ENCODE assay signal across 8 mouse cellular contexts in the genomic region with DNA sequence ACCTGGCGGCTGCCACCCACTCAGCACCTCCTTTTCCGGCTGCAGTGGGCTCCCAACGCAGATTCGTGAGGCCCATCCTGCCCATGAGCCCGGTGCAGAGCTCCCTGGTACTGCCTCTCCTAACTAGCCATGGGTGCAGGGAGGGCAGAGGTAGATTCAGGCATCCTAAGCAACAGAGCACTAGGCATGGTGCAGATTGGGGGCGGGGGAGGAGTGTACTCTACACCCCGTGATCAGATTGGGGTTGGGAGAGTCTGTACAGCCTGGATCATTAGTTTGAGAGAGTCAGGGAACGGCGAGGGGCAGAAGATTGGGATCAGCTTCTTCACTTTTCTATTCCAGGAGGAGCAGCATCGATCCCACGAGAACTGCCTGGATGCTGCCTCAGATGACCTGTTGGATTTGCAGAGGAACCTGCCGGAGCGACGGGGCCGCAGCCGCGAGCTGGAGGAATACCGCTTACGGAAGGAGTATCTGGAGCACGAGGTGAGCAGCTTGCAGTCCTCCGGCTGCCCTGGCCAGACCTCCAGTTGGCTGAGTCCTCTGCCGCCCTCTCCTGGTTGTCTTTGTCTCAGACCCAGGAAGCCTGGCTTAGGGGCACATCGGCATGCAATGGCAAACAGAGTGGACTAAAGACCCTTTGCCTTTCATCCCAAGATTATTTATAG. TPM values are rescaled to one million over a fixed set of nuclear protein-coding genes. Genes with fewer than 3 reads are reported as not detected.
DNase-seq lines count a peak whose midpoint lies in the region; ATAC-seq and TF ChIP-seq lines count a peak whose summit lies in the region.

No protein-coding gene starts in this region.

- in situ Hi-C loops in Patski (cut with MboI; ENCODE audit: low pct_unique_long_range_greater_than_20kb) = loop anchor here (5.0 kb wide), 3 partner anchors 108 to 347 kb away; no protein-coding TSS in a partner anchor

- ATAC-seq in Patski = no peak
- ATAC-seq in hindbrain, embryonic 13.5 days (ENCODE audit: low FRiP score) = peak; percentile 52
- peak; percentile 83 for ATAC-seq in megakaryocyte progenitor cell, adult 5-6 weeks (replicated peaks; ENCODE audit: poor library complexity)

- DNase-seq in Patski (ENCODE audit: low read depth, low spot score) = no peak
- peak; percentile 56 for DNase-seq in cerebellum, adult 8-10 months
- DNase-seq in forelimb bud, embryonic 11.5 days (ENCODE audit: low read depth, low spot score) = peak; percentile 75
- peak; percentile 41 for DNase-seq in layer of hippocampus, postnatal 36 days
- DNase-seq in right cerebral cortex, adult 18-20 months = peak; percentile 46
- DNase-seq in urinary bladder, postnatal 25 days (ENCODE audit: low spot score) = peak; percentile 70

- WGBS in hindbrain, embryonic 13.5 days = 14% methylated on average over 23 of the region's 23 CpGs

- no peak overlapping the region for H3K27ac ChIP-seq in hindbrain, embryonic 13.5 days

- no peaks in the 10 kb centered on the region for H3K36me3 ChIP-seq in hindbrain, embryonic 13.5 days

- POLR2A ChIA-PET in Patski (lab: Charles Lee) = interaction anchor here (0.5 to 1.2 kb wide), 2 partner anchors 109 to 163 kb away, joined by 3 read pairs; no protein-coding TSS in a partner anchor

- H3K4me2 ChIP-seq in hindbrain, embryonic 13.5 days = peak overlapping the region; percentile 52

- TF ChIP-seq CTCF in Patski (IDR thresholded peaks at IDR 0.05) = peak; percentile 88

- H3K9me3 ChIP-seq in hindbrain, embryonic 13.5 days = no peaks in the 10 kb centered on the region

- H3K4me3 ChIP-seq in hindbrain, embryonic 13.5 days = peak overlapping the region; percentile 20

- CTCF ChIA-PET in Patski (lab: Charles Lee) = interaction anchor here (1.2 to 10.2 kb wide), 6 partner anchors 10 to 163 kb away, joined by 3 to 89 read pairs (median 10); no protein-coding TSS in a partner anchor

- peaks cover 20% of the 10 kb centered on the region for H3K4me1 ChIP-seq in hindbrain, embryonic 13.5 days (replicated peaks)

- peak overlapping the region; percentile 60 for H3K9ac ChIP-seq in hindbrain, embryonic 13.5 days

- no peaks in the 10 kb centered on the region for H3K27me3 ChIP-seq in Patski
- H3K27me3 ChIP-seq in hindbrain, embryonic 13.5 days = peaks cover 30% of the 10 kb centered on the region

RNA-seq across cellular contexts. Expression of gene Psd4, which starts 38.1 kb away (rescaled TPM):
- polyA plus RNA-seq in Patski (2021) = 0.08 TPM
- polyA plus RNA-seq in hindbrain, embryonic 13.5 days (2015; fragmentation: Nextera tagmentation; extraction: Ambion mirVana) = 0.30 and 0.74 TPM in 2 replicates
- 1 to 10 TPM in 1 of 2 experiments, under 1 TPM in 1; 0.55 to 2.0 TPM for total RNA-seq in layer of hippocampus, postnatal 36 days (2021)
- 43.0 and 43.9 TPM in 2 replicates for total RNA-seq in megakaryocyte progenitor cell, adult 5-6 weeks (2015)
- 74.4 and 81.0 TPM in 2 replicates for total RNA-seq in megakaryocyte progenitor cell, adult 5-6 weeks (2017)

Comparison
In these comparisons a context has a peak if more than half of its experiments do, and no peak if none do; other contexts are left out.
1. RNA of gene Psd4, which starts 38.1 kb away (total RNA-seq): 43.0 to 81.0 TPM in megakaryocyte progenitor cell, adult 5-6 weeks; 0.55 to 2.0 TPM in layer of hippocampus, postnatal 36 days; every median in the first group is over 10 times any median in the second.